Mouse (Mus musculus): ENCODE measurements at regions not wholly inside any gene's neighbourhood (a gene's known extent, or its start where the extent isn't known, plus 50 kb on each side); places are given as distances from the start of the nearest gene placed in this dataset.

DNA sequence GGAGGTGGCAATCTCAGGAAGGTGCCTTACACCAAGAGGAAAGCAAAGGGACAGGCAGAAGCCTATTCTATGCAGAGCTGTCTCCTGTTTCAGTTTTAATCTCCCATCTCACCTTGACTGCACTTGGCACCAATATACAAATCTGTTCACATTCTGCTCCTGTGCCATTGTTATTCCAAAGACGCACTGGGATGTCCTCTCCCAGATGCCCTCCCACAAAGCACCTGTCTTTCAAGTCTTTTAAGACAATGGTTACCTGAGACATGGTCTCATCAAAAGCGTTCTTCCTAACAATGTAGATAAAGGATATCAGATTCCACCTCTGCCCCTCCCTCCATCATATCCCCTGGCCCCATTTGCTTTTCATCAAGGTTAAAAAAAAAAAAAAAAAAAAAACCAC lies 64.2 kb upstream of the Aldh1a3 start:
- no peak for DNase-seq (ENCODE audit: low spot score in 2 of 2)

GRCm38 (mm10) chr7:66490073-66490472 lies 62.8 kb upstream of the Aldh1a3 start:
- no peak for DNase-seq (ENCODE audit: low spot score in 2 of 2)

DNA sequence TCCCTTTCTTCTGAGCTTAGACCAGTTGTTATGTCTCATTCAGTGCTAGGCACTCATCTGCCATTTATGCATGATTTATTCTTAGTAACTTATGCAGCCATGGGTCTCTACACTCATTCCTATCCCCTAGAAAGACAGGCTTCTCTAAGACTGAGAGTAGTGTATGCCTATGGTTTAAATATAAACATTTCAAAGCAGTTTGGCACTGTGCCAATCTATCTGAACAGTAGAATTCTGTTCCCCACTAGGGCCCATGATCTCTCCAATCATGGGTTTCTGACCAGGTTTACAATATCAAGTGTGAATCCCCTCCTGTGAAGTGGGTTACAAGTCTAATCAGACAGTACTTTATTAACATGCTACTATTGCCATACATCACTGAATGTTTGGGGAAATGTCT lies 60.4 kb upstream of the Aldh1a3 start:
- DNase-seq (ENCODE audit: low spot score in 2 of 2), result no peak

DNA sequence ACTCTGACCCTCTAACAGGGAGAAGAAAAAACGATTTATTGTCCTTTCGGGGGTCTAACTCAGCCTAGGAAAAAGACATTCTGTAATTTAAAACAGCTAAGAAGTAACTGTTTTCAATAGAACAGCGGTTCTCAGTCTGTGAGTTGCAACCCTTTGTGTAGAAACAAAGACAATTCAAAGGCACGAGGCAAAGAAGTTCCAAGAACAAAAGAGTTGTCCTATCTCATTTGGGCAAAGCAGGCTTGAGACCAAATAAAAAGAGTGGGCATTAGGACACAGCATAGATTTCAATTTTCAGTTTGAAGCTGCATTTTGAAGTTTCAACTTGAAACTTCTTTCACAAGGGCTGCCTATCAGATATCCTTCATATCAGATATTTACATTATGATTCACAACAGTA lies 53.1 kb upstream of the Aldh1a3 start:
- no peak for DNase-seq (ENCODE audit: low spot score in 2 of 2)

DNA sequence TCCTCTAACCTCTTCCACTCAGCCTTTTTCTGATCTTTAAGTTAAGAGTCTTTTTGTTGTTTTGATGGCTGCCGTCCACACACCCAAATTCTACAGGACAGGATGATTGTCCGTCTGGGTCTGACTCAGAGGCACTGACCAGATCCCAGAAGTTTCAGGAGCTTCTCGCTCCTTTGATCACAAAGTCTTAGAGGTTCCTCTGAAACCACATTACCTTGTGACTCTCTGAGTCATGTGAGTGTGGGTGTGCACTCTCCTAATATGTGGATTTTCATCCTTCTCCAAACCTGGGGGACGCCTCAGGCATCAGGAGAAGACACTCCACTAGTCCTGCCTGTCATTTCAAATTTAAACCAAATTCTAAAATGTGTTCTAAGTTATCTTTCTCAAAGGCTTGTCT lies 52.0 kb upstream of the Aldh1a3 start:
- DNase-seq (ENCODE audit: low spot score in 2 of 2), result no peak

DNA sequence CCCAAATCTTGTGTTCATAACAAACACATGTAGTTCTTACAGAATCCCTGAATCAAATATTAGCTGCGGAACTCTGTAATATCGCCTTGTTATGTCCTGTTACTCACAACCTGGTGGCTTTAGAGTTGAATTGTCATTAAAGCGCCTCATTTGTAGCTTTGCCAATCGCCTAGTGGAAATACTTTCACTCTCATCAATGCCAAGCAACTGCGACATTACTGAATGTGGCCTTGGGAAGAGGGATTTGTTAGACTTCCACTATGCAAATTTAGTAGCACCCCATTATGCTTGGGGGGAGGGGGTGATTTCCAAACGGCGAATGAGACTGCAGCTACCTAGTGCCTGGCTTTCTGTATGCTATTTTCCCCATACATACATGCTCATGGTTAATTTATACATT lies 50.8 kb upstream of the Aldh1a3 start:
- peak in 1 of 2 experiments; percentile 6 for DNase-seq (ENCODE audit: low spot score in 2 of 2)

DNA sequence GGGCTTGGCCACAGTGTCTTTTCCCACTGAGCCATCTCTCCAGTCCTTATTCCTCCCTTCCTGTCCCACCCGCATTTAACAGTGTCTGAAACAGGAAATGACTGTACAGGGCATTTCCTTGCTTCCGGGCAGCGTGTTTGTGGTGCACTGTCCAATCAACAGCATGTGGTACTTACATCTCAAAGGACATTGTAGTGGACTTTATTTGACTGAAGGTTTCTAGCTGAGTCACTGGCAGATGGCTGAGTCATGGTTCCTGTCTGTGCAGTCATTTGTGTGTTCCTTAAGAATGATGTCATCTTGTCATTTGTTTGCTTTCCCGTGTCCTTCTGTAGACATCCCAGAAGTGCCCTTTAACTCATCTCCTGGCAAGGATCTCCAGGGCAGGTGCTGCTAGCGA lies 50.2 kb upstream of the Aldh1a3 start:
- DNase-seq (ENCODE audit: low spot score in 2 of 2), result peak in 1 of 2 experiments; percentile 34
